Mouse (Mus musculus): ENCODE measurements around the gene Map7d1. TPM values are rescaled to one million over a fixed set of nuclear protein-coding genes. Genes with fewer than 3 reads are reported as not detected.

Map7d1 gene
- 59.8 and 71.7 TPM in 2 replicates for polyA plus RNA-seq (2015; fragmentation: Nextera tagmentation; extraction: Ambion mirVana)

GRCm38 (mm10) chr4:126256131-126256791 is at the start of gene Map7d1:
Map7d1 (minus strand) TSS chr4:126256343.
- ATAC-seq, result peak; percentile 87
- peak within 1 kb of the TSS; percentile 96 for H3K4me3 ChIP-seq (ENCODE audit: low read length)
- H3K9ac ChIP-seq (ENCODE audit: low read depth, low read length), result peak within 1 kb of the TSS; percentile 83
- H3K36me3 ChIP-seq (ENCODE audit: control insufficient read depth, insufficient read depth, low read length), result no peaks in the 10 kb centered on the region
- peak within 1 kb of the TSS; percentile 94 for H3K4me2 ChIP-seq (ENCODE audit: low read length)
- H3K4me1 ChIP-seq (ENCODE audit: control insufficient read depth, insufficient read depth, low read depth, low read length), result peaks cover 54% of the 10 kb centered on the region
- H3K9me3 ChIP-seq (ENCODE audit: control insufficient read depth, low read length), result no peaks in the 10 kb centered on the region
- H3K27ac ChIP-seq (ENCODE audit: low read depth, low read length), result peak within 1 kb of the TSS; percentile 93
- H3K27me3 ChIP-seq (replicated peaks; ENCODE audit: control insufficient read depth, insufficient read depth, low read length), result no peaks in the 10 kb centered on the region
- WGBS, result under 1% methylated on average over 34 of the region's 59 CpGs

- no peaks in the 10 kb centered on the region for H3K9me3 ChIP-seq (ENCODE audit: control insufficient read depth, low read length)
- H3K4me1 ChIP-seq (ENCODE audit: control insufficient read depth, insufficient read depth, low read depth, low read length), result peaks cover 13% of the 10 kb centered on the region
- no peaks in the 10 kb centered on the region for H3K36me3 ChIP-seq (ENCODE audit: control insufficient read depth, insufficient read depth, low read length)
- no peak for ATAC-seq
- H3K27me3 ChIP-seq (replicated peaks; ENCODE audit: control insufficient read depth, insufficient read depth, low read length), result peaks cover 24% of the 10 kb centered on the region
- no peak overlapping the region for H3K4me2 ChIP-seq (ENCODE audit: low read length)
- H3K4me3 ChIP-seq (ENCODE audit: low read length), result no peak overlapping the region
- H3K27ac ChIP-seq (ENCODE audit: low read depth, low read length), result no peak overlapping the region
- no peak overlapping the region for H3K9ac ChIP-seq (ENCODE audit: low read depth, low read length)
- WGBS, result 88% methylated on average over 1 of the region's 1 CpGs
These were observed 49.3 kb upstream of the Map7d1 start for GRCm38 (mm10) chr4:126305428-126305827.

GRCm38 (mm10) chr4:126303877-126304276 is 47.7 kb upstream of the Map7d1 start:
- no peak overlapping the region for H3K27ac ChIP-seq (ENCODE audit: low read depth, low read length)
- H3K9ac ChIP-seq (ENCODE audit: low read depth, low read length), result no peak overlapping the region
- H3K4me3 ChIP-seq (ENCODE audit: low read length), result no peak overlapping the region
- no peaks in the 10 kb centered on the region for H3K9me3 ChIP-seq (ENCODE audit: control insufficient read depth, low read length)
- no peak for ATAC-seq
- H3K4me2 ChIP-seq (ENCODE audit: low read length), result no peak overlapping the region
- peaks cover 34% of the 10 kb centered on the region for H3K27me3 ChIP-seq (replicated peaks; ENCODE audit: control insufficient read depth, insufficient read depth, low read length)
- peaks cover 13% of the 10 kb centered on the region for H3K4me1 ChIP-seq (ENCODE audit: control insufficient read depth, insufficient read depth, low read depth, low read length)
- H3K36me3 ChIP-seq (ENCODE audit: control insufficient read depth, insufficient read depth, low read length), result no peaks in the 10 kb centered on the region
- WGBS, result 54% methylated on average over 4 of the region's 4 CpGs

GRCm38 (mm10) chr4:126301584-126302309 is 45.6 kb upstream of the Map7d1 start:
- no peak for ATAC-seq
- Histone ChIP-seq H3K9me3 (ENCODE audit: control insufficient read depth, low read length) (no peaks in the 10 kb centered on the region), H3K36me3 (ENCODE audit: control insufficient read depth, insufficient read depth, low read length) (no peaks in the 10 kb centered on the region), H3K4me1 (ENCODE audit: control insufficient read depth, insufficient read depth, low read depth, low read length) (peaks cover 18% of the 10 kb centered on the region), H3K27me3 (replicated peaks; ENCODE audit: control insufficient read depth, insufficient read depth, low read length) (peaks cover 43% of the 10 kb centered on the region), H3K4me3 (ENCODE audit: low read length) (peak overlapping the region; percentile 30), H3K9ac (ENCODE audit: low read depth, low read length) (peak overlapping the region; percentile 39), H3K27ac (ENCODE audit: low read depth, low read length) (no peak overlapping the region), H3K4me2 (ENCODE audit: low read length) (peak overlapping the region; percentile 53)
- 1% methylated on average over 27 of the region's 27 CpGs for WGBS

- H3K4me2 ChIP-seq (ENCODE audit: low read length), result peak overlapping the region; percentile 53
- H3K27ac ChIP-seq (ENCODE audit: low read depth, low read length), result no peak overlapping the region
- peaks cover 47% of the 10 kb centered on the region for H3K27me3 ChIP-seq (replicated peaks; ENCODE audit: control insufficient read depth, insufficient read depth, low read length)
- peaks cover 24% of the 10 kb centered on the region for H3K4me1 ChIP-seq (ENCODE audit: control insufficient read depth, insufficient read depth, low read depth, low read length)
- H3K9ac ChIP-seq (ENCODE audit: low read depth, low read length), result peak overlapping the region; percentile 39
- peak overlapping the region; percentile 30 for H3K4me3 ChIP-seq (ENCODE audit: low read length)
- no peaks in the 10 kb centered on the region for H3K36me3 ChIP-seq (ENCODE audit: control insufficient read depth, insufficient read depth, low read length)
- no peaks in the 10 kb centered on the region for H3K9me3 ChIP-seq (ENCODE audit: control insufficient read depth, low read length)
- no peak for ATAC-seq
- WGBS, result under 1% methylated on average over 40 of the region's 50 CpGs
These were observed 44.9 kb upstream of the Map7d1 start for GRCm38 (mm10) chr4:126300916-126301583.

GRCm38 (mm10) chr4:126296617-126297101 is 40.5 kb upstream of the Map7d1 start:
- H3K36me3 ChIP-seq (ENCODE audit: control insufficient read depth, insufficient read depth, low read length), result no peaks in the 10 kb centered on the region
- H3K9ac ChIP-seq (ENCODE audit: low read depth, low read length), result peak overlapping the region; percentile 68
- no peak overlapping the region; the same call in 1 of the 2 replicates for H3K27ac ChIP-seq (ENCODE audit: low read depth, low read length)
- H3K9me3 ChIP-seq (ENCODE audit: control insufficient read depth, low read length), result no peaks in the 10 kb centered on the region
- H3K4me2 ChIP-seq (ENCODE audit: low read length), result peak overlapping the region; percentile 75
- 2% methylated on average over 31 of the region's 34 CpGs for WGBS
- peak overlapping the region; percentile 39 for H3K4me3 ChIP-seq (ENCODE audit: low read length)
- peaks cover 34% of the 10 kb centered on the region for H3K27me3 ChIP-seq (replicated peaks; ENCODE audit: control insufficient read depth, insufficient read depth, low read length)
- ATAC-seq, result peak; percentile 38; the same call in 1 of the 2 replicates
- peaks cover 21% of the 10 kb centered on the region for H3K4me1 ChIP-seq (ENCODE audit: control insufficient read depth, insufficient read depth, low read depth, low read length)

- H3K27me3 ChIP-seq (replicated peaks; ENCODE audit: control insufficient read depth, insufficient read depth, low read length), result peaks cover 28% of the 10 kb centered on the region
- 31% methylated on average over 4 of the region's 4 CpGs for WGBS
- H3K9me3 ChIP-seq (ENCODE audit: control insufficient read depth, low read length), result no peaks in the 10 kb centered on the region
- no peak for ATAC-seq
- H3K36me3 ChIP-seq (ENCODE audit: control insufficient read depth, insufficient read depth, low read length), result no peaks in the 10 kb centered on the region
- H3K4me3 ChIP-seq (ENCODE audit: low read length), result no peak overlapping the region
- peaks cover 14% of the 10 kb centered on the region for H3K4me1 ChIP-seq (ENCODE audit: control insufficient read depth, insufficient read depth, low read depth, low read length)
- H3K9ac ChIP-seq (ENCODE audit: low read depth, low read length), result no peak overlapping the region; the same call in 1 of the 2 replicates
- no peak overlapping the region for H3K4me2 ChIP-seq (ENCODE audit: low read length)
- H3K27ac ChIP-seq (ENCODE audit: low read depth, low read length), result no peak overlapping the region
These were observed 39.8 kb upstream of the Map7d1 start for GRCm38 (mm10) chr4:126295937-126296336.

GRCm38 (mm10) chr4:126295152-126295551 is 39.0 kb upstream of the Map7d1 start:
- peaks cover 11% of the 10 kb centered on the region for H3K4me1 ChIP-seq (ENCODE audit: control insufficient read depth, insufficient read depth, low read depth, low read length)
- H3K4me3 ChIP-seq (ENCODE audit: low read length), result no peak overlapping the region
- ATAC-seq, result no peak
- no peaks in the 10 kb centered on the region for H3K9me3 ChIP-seq (ENCODE audit: control insufficient read depth, low read length)
- peaks cover 20% of the 10 kb centered on the region for H3K27me3 ChIP-seq (replicated peaks; ENCODE audit: control insufficient read depth, insufficient read depth, low read length)
- H3K9ac ChIP-seq (ENCODE audit: low read depth, low read length), result no peak overlapping the region
- H3K4me2 ChIP-seq (ENCODE audit: low read length), result no peak overlapping the region
- 75% methylated on average over 6 of the region's 6 CpGs for WGBS
- H3K27ac ChIP-seq (ENCODE audit: low read depth, low read length), result no peak overlapping the region
- H3K36me3 ChIP-seq (ENCODE audit: control insufficient read depth, insufficient read depth, low read length), result no peaks in the 10 kb centered on the region

GRCm38 (mm10) chr4:126291196-126291595 is 35.1 kb upstream of the Map7d1 start:
- Histone ChIP-seq H3K27ac (ENCODE audit: low read depth, low read length) (no peak overlapping the region), H3K4me2 (ENCODE audit: low read length) (no peak overlapping the region), H3K27me3 (replicated peaks; ENCODE audit: control insufficient read depth, insufficient read depth, low read length) (peaks cover 17% of the 10 kb centered on the region), H3K9ac (ENCODE audit: low read depth, low read length) (no peak overlapping the region), H3K36me3 (ENCODE audit: control insufficient read depth, insufficient read depth, low read length) (no peaks in the 10 kb centered on the region), H3K9me3 (ENCODE audit: control insufficient read depth, low read length) (peaks cover under 1% of the 10 kb centered on the region; the same call in 1 of the 2 replicates), H3K4me3 (ENCODE audit: low read length) (no peak overlapping the region), H3K4me1 (ENCODE audit: control insufficient read depth, insufficient read depth, low read depth, low read length) (peaks cover 5% of the 10 kb centered on the region)
- WGBS, result 31% methylated on average over 13 of the region's 13 CpGs
- no peak for ATAC-seq
